Mouse (Mus musculus): ENCODE data around the gene Irf2bp2.

The Irf2bp2 gene

GRCm38 (mm10) chr8:126586599-126587577 is 6.9 kb downstream of the Irf2bp2 start:
- in situ Hi-C loops (cut with MboI) = loop anchor here (10.0 kb wide), 1 partner anchor 258 kb away; no protein-coding TSS in a partner anchor

GRCm38 (mm10) chr8:126586101-126586500 is 7.7 kb downstream of the Irf2bp2 start:
- in situ Hi-C loops (cut with MboI) = loop anchor here (10.0 kb wide), 1 partner anchor 259 kb away; no protein-coding TSS in a partner anchor

- in situ Hi-C loops (cut with MboI) = loop anchor here (10.0 kb wide), 1 partner anchor 259 kb away; no protein-coding TSS in a partner anchor
Measured at GRCm38 (mm10) chr8:126585561-126586031, 8.2 kb downstream of the Irf2bp2 start.

DNA sequence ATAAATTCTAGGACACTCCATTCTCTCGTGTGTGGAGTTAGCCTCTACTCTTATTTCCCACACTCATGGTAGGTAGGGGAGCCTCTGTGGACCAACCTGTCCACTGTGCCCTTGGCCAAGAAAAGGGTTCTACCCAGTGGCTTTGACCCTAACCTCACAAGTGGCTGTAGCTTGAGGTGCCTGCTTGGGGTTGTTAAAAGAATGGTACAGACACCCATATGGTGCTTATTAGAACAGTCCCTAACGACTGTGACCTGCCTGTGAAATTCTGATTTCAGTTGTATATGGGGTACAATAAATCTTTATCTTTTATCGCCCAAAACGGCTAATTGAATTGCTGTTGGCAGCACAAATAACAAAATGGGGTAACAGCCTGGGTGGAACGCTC is 8.9 kb downstream of the Irf2bp2 start:
- in situ Hi-C loops (cut with MboI) = loop anchor here (10.0 kb wide), 1 partner anchor 260 kb away; no protein-coding TSS in a partner anchor

GRCm38 (mm10) chr8:126583971-126584843 is 9.6 kb downstream of the Irf2bp2 start:
- in situ Hi-C loops (cut with MboI) = loop anchor here (10.0 kb wide), 1 partner anchor 261 kb away; no protein-coding TSS in a partner anchor

GRCm38 (mm10) chr8:126583534-126583933 is 10.3 kb downstream of the Irf2bp2 start:
- in situ Hi-C loops (cut with MboI) = loop anchor here (10.0 kb wide), 1 partner anchor 261 kb away; no protein-coding TSS in a partner anchor

GRCm38 (mm10) chr8:126583018-126583417 is 10.8 kb downstream of the Irf2bp2 start:
- in situ Hi-C loops (cut with MboI) = loop anchor here (10.0 kb wide), 1 partner anchor 262 kb away; no protein-coding TSS in a partner anchor

DNA sequence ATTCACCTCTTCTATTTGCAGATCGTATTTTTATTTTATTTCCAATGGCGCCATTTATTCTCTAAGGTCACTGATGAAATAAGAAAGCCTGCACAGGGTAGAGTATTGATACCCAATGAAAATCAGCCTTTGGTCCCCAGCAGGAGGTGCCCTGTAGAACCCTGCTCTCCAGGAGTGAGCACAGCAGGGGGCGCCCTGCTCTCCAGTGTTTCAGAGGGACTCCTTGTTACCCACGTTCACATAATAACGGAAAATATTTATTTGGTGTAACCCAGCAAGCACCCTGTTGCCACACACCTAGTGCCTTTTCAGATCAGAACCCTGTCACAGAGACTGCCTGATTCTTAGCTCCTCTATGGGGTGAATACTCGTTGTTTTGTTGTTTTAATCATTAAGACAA is 11.3 kb downstream of the Irf2bp2 start:
- in situ Hi-C loops (cut with MboI) = loop anchor here (10.0 kb wide), 1 partner anchor 262 kb away; no protein-coding TSS in a partner anchor

DNA sequence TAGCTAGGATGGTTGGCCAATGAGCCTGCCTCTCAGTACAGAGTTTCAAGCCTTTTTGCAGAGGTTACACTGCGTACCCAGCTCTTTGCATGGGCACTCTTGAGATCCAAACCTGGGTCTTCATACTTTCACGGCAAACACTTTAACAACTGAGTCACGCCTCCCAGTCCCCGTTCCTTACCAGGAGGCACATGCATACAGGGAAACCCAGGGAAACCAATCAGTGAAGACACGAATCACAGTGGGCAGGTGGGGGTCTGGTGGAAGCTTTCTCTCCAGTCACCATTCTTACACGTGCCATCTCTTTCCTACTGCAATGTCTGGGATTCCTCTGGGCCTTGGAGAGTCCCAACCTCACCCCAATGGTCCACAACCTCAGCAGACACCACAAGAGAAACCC is 12.1 kb downstream of the Irf2bp2 start:
- in situ Hi-C loops (cut with MboI) = loop anchor here (10.0 kb wide), 1 partner anchor 263 kb away; no protein-coding TSS in a partner anchor

- in situ Hi-C loops (cut with MboI) = loop anchor here (10.0 kb wide), 1 partner anchor 264 kb away; no protein-coding TSS in a partner anchor
Measured at GRCm38 (mm10) chr8:126580826-126581225, 13.0 kb downstream of the Irf2bp2 start.

DNA sequence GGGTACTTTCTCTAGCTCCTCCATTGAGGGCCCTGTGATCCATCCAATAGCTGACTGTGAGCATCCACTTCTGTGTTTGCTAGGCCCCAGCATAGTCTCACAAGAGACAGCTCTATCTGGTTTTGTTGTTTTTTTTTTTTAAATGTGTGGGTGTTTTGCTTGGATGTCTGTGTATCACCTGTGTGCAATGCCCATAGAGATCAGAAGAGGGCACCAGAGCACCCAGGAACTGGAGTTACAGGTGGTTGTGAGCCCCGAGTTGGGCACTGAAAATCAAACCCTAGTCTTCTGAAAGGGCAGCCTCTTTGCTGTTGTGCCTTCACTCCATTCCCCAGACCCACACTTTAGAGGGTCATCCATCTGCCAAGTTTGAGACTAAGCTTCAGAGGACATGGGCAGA is 13.7 kb downstream of the Irf2bp2 start:
- in situ Hi-C loops (cut with MboI) = loop anchor here (10.0 kb wide), 1 partner anchor 265 kb away; no protein-coding TSS in a partner anchor

DNA sequence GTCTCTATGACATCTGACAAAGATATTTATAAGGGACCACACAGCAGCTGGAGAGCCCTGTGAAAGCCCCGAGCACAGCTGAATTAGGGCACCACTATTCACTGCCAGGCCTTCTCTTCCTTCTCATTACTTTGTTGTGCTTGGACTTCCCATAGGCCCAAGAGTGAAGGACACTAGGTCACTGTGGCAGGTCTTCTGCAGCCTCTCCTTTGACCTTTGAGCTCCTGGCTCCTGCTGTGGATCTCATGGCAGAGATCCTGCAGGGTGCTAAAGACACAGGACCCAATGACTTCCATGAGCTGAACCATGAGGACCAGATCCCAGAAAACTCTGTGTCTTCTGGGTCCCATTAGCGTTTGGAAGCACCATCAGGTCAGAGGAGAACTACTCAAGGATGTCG is 15.1 kb downstream of the Irf2bp2 start:
- in situ Hi-C loops (cut with MboI) = no loop called here

GRCm38 (mm10) chr8:126576919-126577318 is 16.9 kb downstream of the Irf2bp2 start:
- in situ Hi-C loops (cut with MboI) = no loop called here

DNA sequence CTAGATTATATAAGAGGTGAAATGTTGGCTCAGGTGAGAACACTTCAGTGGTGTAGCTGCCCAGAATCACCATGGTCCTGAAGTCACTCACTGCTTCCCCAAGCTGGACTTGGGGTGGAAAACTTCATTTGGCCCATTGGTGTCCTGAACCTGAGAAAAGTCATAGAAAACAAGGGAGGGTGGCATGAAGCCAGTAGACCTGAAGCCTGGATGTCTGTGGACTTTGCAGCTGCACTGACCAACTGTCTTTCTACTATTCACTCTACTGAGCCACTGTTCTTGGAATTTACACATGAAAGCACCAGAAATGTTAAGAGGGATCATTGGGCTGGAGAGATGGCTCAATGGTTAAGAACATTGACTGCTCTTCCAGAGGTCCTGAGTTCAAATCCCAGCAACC is 17.7 kb downstream of the Irf2bp2 start:
- in situ Hi-C loops (cut with MboI) = no loop called here

GRCm38 (mm10) chr8:126574882-126575637 is 18.7 kb downstream of the Irf2bp2 start:
- in situ Hi-C loops (cut with MboI) = no loop called here

GRCm38 (mm10) chr8:126573878-126574277 is 19.9 kb downstream of the Irf2bp2 start:
- in situ Hi-C loops (cut with MboI) = no loop called here

GRCm38 (mm10) chr8:126573079-126573694 is 20.6 kb downstream of the Irf2bp2 start:
- in situ Hi-C loops (cut with MboI) = no loop called here

DNA sequence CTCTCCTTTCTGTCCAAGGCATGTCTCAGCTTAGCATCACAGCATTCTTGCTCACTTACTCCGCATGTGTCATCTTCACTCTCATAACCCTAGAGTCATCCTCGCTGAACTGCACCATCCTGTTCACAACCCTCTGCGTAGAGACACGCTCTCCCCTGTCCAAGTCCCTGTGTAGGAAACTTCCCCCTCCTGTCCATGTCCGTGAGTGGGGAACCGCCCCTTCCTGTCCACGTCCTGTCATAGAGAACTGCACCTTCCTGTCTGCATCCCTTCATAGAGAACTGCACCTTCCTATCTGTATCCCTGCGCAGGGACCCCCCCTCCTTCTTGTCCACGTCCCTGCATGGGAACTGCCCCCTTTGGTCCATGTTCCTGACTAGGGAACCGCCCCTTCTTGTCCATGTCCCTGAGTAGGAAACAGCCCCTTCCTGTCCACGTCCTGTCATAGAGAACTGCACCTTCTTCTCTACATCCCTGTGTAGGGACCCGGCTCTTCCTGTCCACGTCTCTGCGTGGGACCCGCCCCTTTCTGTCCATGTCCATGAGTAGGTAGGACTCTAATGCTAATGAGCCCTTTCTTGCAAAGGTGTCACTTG is 22.6 kb downstream of the Irf2bp2 start:
- in situ Hi-C loops (cut with MboI) = no loop called here

GRCm38 (mm10) chr8:126570521-126571040 is 23.2 kb downstream of the Irf2bp2 start:
- in situ Hi-C loops (cut with MboI) = no loop called here

- in situ Hi-C loops (cut with MboI) = no loop called here
Measured at GRCm38 (mm10) chr8:126570046-126570445, 23.7 kb downstream of the Irf2bp2 start.
